Mouse (Mus musculus): ENCODE measurements around the gene Psmd9. TPM values are rescaled to one million over a fixed set of nuclear protein-coding genes. Genes with fewer than 3 reads are reported as not detected.
A peak's percentile ranks its signal among the peaks of the same experiment; 100 is the strongest.

Psmd9 gene
- polyA plus RNA-seq, 1 experiment from 2014 or later: 72.2 TPM

GRCm38 (mm10) chr5:123251390-123251789 lies 82.2 kb downstream of the Psmd9 start:
- no peaks in the 10 kb centered on the region for H3K9me3 ChIP-seq
- WGBS: 70% methylated on average over 8 of the region's 8 CpGs

GRCm38 (mm10) chr5:123251834-123252233 lies 82.6 kb downstream of the Psmd9 start, which contains the start of gene Wdr66:
TSS of gene Wdr66 (plus strand) at chr5:123252102.
- 2% methylated on average over 18 of the region's 18 CpGs for WGBS
- Histone ChIP-seq H3K4me2 (replicated peaks) (peak within 1 kb of the TSS; percentile 57), H3K27ac (no peak within 1 kb of the TSS), H3K4me1 (replicated peaks) (peaks cover 5% of the 10 kb centered on the region), H3K27me3 (no peaks in the 10 kb centered on the region), H3K9me3 (no peaks in the 10 kb centered on the region), H3K9ac (replicated peaks) (no peak within 1 kb of the TSS), H3K36me3 (peaks cover 19% of the 10 kb centered on the region), H3K4me3 (replicated peaks) (peak within 1 kb of the TSS; percentile 28)
- peak; percentile 95 for ATAC-seq

More at GRCm38 (mm10) chr5:123251390-123251789, 82.2 kb downstream of the Psmd9 start:
- 0 out of 2 replicates have a peak overlapping the region, but pooled peaks have one; percentile 57 for H3K4me2 ChIP-seq (replicated peaks)
- no peak overlapping the region for H3K4me3 ChIP-seq (replicated peaks)
- H3K36me3 ChIP-seq: peaks cover 19% of the 10 kb centered on the region
- H3K27ac ChIP-seq: no peak overlapping the region
- peaks cover 3% of the 10 kb centered on the region for H3K4me1 ChIP-seq (replicated peaks)
- no peaks in the 10 kb centered on the region for H3K27me3 ChIP-seq
- ATAC-seq: no peak
- no peak overlapping the region for H3K9ac ChIP-seq (replicated peaks)

- Histone ChIP-seq H3K4me2 (replicated peaks) (peak overlapping the region; percentile 35), H3K9me3 (no peaks in the 10 kb centered on the region), H3K4me1 (replicated peaks) (peaks cover 12% of the 10 kb centered on the region), H3K27me3 (no peaks in the 10 kb centered on the region), H3K4me3 (replicated peaks) (no peak overlapping the region), H3K36me3 (no peaks in the 10 kb centered on the region), H3K9ac (replicated peaks) (peak overlapping the region; percentile 20; the same call in 1 of the 2 replicates), H3K27ac (peak overlapping the region; percentile 63)
- ATAC-seq: no peak
- 28% methylated on average over 23 of the region's 23 CpGs for WGBS
These were observed 87.9 kb downstream of the Psmd9 start for GRCm38 (mm10) chr5:123256841-123257755.

DNA sequence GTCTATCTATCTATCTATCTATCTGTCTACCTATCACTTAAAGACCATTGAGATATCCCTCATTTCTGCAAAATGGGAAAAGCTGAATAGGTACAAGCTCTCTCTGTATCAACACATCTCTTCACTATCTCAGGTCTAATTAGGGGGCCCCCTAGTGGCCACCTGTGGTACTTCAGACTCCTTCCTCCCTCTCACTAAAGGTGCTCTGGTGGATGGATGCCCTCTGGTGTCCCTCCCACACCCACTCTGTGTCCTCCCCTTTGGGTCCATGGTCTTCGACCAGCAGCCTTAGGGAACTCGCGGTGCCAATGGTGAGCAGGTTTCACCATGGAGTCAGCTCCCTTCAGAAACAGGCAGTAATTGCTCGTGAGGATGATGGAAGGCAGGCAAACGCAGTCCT lies 89.8 kb downstream of the Psmd9 start:
- H3K9me3 ChIP-seq: no peaks in the 10 kb centered on the region
- no peak for ATAC-seq
- no peak overlapping the region for H3K27ac ChIP-seq
- no peaks in the 10 kb centered on the region for H3K27me3 ChIP-seq
- WGBS: 55% methylated on average over 5 of the region's 5 CpGs
- H3K4me1 ChIP-seq (replicated peaks): peaks cover 10% of the 10 kb centered on the region
- no peak overlapping the region for H3K4me2 ChIP-seq (replicated peaks)
- H3K4me3 ChIP-seq (replicated peaks): no peak overlapping the region
- no peak overlapping the region for H3K9ac ChIP-seq (replicated peaks)
- H3K36me3 ChIP-seq: no peaks in the 10 kb centered on the region

- H3K4me1 ChIP-seq (replicated peaks): peaks cover 10% of the 10 kb centered on the region
- ATAC-seq: no peak
- WGBS: 81% methylated on average over 8 of the region's 8 CpGs
- H3K9me3 ChIP-seq: no peaks in the 10 kb centered on the region
- H3K27ac ChIP-seq: no peak overlapping the region
- H3K4me2 ChIP-seq (replicated peaks): no peak overlapping the region
- H3K27me3 ChIP-seq: no peaks in the 10 kb centered on the region
- H3K4me3 ChIP-seq (replicated peaks): no peak overlapping the region
- no peak overlapping the region for H3K9ac ChIP-seq (replicated peaks)
- H3K36me3 ChIP-seq: no peaks in the 10 kb centered on the region
These were observed 91.5 kb downstream of the Psmd9 start for GRCm38 (mm10) chr5:123260698-123261097.

- WGBS: 83% methylated on average over 3 of the region's 3 CpGs
- Histone ChIP-seq H3K27me3 (no peaks in the 10 kb centered on the region), H3K9ac (replicated peaks) (no peak overlapping the region), H3K36me3 (no peaks in the 10 kb centered on the region), H3K27ac (no peak overlapping the region), H3K4me1 (replicated peaks) (no peaks in the 10 kb centered on the region), H3K4me3 (replicated peaks) (no peak overlapping the region), H3K9me3 (no peaks in the 10 kb centered on the region), H3K4me2 (replicated peaks) (no peak overlapping the region)
- ATAC-seq: no peak
These were observed 97.7 kb downstream of the Psmd9 start for GRCm38 (mm10) chr5:123266909-123267308.

DNA sequence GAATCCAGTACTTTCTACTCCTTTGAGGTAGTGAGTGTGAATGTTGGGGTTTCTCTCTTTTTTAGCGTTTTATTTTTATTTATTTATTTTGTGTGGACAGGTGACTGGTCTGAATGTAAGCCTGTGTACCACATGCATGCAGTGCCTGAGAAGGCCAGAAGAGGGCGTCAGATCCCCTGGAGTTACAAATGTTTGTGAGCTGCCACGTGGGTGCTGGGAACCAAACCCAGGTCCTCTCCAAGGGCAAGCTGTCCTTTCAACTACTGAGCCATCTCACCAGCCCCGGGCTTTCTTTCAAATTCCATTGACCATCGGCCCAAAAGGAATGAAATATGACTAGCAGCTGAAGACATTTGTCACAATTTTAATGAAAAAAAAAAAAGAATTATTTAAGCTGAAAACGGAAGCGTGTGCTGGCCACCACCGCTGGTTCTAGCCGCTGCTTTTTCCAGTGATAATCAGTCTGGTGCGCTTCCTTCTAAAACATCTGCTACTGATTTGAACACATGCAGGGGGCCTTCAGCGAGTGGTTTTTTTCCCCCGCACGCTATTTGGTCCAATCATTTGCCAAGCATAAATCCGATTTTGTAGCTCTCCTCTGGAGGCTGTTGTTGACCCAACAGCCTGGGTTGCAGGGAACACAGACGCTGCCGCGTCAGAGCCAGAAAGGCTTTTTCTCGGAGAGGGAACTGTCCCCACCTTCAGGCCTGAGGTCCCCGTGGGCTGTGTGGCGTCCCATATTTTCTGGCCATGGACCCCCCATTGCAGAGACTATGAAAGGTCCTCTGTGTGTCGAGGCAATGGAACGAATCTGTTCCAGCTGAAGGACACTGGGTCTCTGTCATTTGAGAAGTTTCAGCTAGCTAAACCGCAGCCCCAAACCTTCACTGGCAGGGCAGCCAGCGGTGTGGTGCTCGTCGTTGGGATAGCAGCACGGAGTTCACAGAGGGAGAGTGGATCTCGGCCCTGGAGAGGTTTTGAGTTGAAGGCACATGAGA lies 99.6 kb downstream of the Psmd9 start:
- Histone ChIP-seq H3K27ac (no peak overlapping the region), H3K27me3 (no peaks in the 10 kb centered on the region), H3K9me3 (no peaks in the 10 kb centered on the region), H3K4me1 (replicated peaks) (0 out of 2 replicates have a peak, but pooled peaks cover 5% of the 10 kb centered on the region), H3K9ac (replicated peaks) (no peak overlapping the region), H3K4me2 (replicated peaks) (no peak overlapping the region), H3K4me3 (replicated peaks) (no peak overlapping the region), H3K36me3 (no peaks in the 10 kb centered on the region)
- ATAC-seq: no peak
- WGBS: 83% methylated on average over 28 of the region's 28 CpGs

GRCm38 (mm10) chr5:123270917-123271316 lies 101.7 kb downstream of the Psmd9 start:
- H3K36me3 ChIP-seq: no peaks in the 10 kb centered on the region
- H3K9ac ChIP-seq (replicated peaks): no peak overlapping the region
- H3K4me2 ChIP-seq (replicated peaks): no peak overlapping the region
- no peaks in the 10 kb centered on the region for H3K9me3 ChIP-seq
- H3K27ac ChIP-seq: no peak overlapping the region
- H3K4me1 ChIP-seq (replicated peaks): peaks cover 8% of the 10 kb centered on the region
- no peak for ATAC-seq
- H3K4me3 ChIP-seq (replicated peaks): no peak overlapping the region
- WGBS: 78% methylated on average over 11 of the region's 11 CpGs
- H3K27me3 ChIP-seq: no peaks in the 10 kb centered on the region

- 43% methylated on average over 5 of the region's 5 CpGs for WGBS
- ATAC-seq: peak; percentile 65; the same call in 1 of the 2 replicates
These were observed 103.7 kb downstream of the Psmd9 start for GRCm38 (mm10) chr5:123272927-123273326.

GRCm38 (mm10) chr5:123276636-123277341 lies 107.6 kb downstream of the Psmd9 start:
- peaks cover 25% of the 10 kb centered on the region for H3K4me1 ChIP-seq (replicated peaks)
- H3K9me3 ChIP-seq: no peaks in the 10 kb centered on the region
- H3K27ac ChIP-seq: peak overlapping the region; percentile 40; the same call in 1 of the 2 replicates
- ATAC-seq: 0 out of 2 replicates have a peak, but pooled peaks have one; percentile 31
- no peak overlapping the region for H3K9ac ChIP-seq (replicated peaks)
- no peaks in the 10 kb centered on the region for H3K36me3 ChIP-seq
- H3K4me2 ChIP-seq (replicated peaks): no peak overlapping the region
- H3K4me3 ChIP-seq (replicated peaks): no peak overlapping the region
- WGBS: 75% methylated on average over 9 of the region's 9 CpGs
- no peaks in the 10 kb centered on the region for H3K27me3 ChIP-seq

More at GRCm38 (mm10) chr5:123272927-123273326, 103.7 kb downstream of the Psmd9 start:
- Histone ChIP-seq H3K27me3 (no peaks in the 10 kb centered on the region), H3K27ac (no peak overlapping the region; the same call in 1 of the 2 replicates), H3K9me3 (no peaks in the 10 kb centered on the region), H3K9ac (replicated peaks) (no peak overlapping the region), H3K4me3 (replicated peaks) (no peak overlapping the region), H3K4me2 (replicated peaks) (no peak overlapping the region), H3K36me3 (no peaks in the 10 kb centered on the region), H3K4me1 (replicated peaks) (peaks cover 25% of the 10 kb centered on the region)

GRCm38 (mm10) chr5:123277342-123277701 lies 108.1 kb downstream of the Psmd9 start:
- Histone ChIP-seq H3K27ac (peak overlapping the region; percentile 40; the same call in 1 of the 2 replicates), H3K4me2 (replicated peaks) (no peak overlapping the region), H3K9me3 (no peaks in the 10 kb centered on the region), H3K9ac (replicated peaks) (no peak overlapping the region), H3K27me3 (no peaks in the 10 kb centered on the region), H3K4me3 (replicated peaks) (no peak overlapping the region), H3K4me1 (replicated peaks) (peaks cover 25% of the 10 kb centered on the region), H3K36me3 (no peaks in the 10 kb centered on the region)
- 29% methylated on average over 7 of the region's 7 CpGs for WGBS
- ATAC-seq: 0 out of 2 replicates have a peak, but pooled peaks have one; percentile 26

All from midbrain, embryonic 13.5 days (tissue).